Comparison of ENCODE assay signal across 8 mouse cellular contexts in the genomic region with DNA sequence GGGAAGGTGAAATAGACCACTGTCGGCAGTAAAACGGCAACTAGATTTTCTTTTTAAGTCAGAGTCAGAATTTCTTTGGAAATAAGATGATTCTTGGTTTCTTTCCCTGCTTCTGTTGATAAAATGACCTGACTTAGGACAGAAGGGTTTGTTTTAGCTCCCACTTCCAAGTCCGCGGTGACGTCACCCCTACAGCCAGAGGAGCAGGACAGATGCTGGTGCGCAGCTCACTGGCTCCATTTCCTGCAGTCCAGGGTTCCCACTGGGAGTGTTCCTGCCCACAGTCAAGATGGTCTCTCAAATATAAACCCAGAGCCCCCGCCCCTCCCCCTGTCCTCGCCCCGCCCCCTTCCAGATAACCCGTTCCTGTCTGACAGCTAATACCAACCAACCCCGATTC. TPM values are rescaled to one million over a fixed set of nuclear protein-coding genes. Genes with fewer than 3 reads are reported as not detected.
A peak's percentile ranks its signal among the peaks of the same experiment; 100 is the strongest.
DNase-seq lines count a peak whose midpoint lies in the region; ATAC-seq and TF ChIP-seq lines count a peak whose summit lies in the region.

No protein-coding gene starts in this region.

- H3K4me1 ChIP-seq in midbrain, embryonic 10.5 days = no peaks in the 10 kb centered on the region
- no peaks in the 10 kb centered on the region for H3K4me1 ChIP-seq in midbrain, embryonic 13.5 days (replicated peaks)
- H3K4me1 ChIP-seq in embryonic facial prominence, embryonic 10.5 days = peaks cover 4% of the 10 kb centered on the region
- 0 out of 2 replicates have a peak, but pooled peaks cover 2% of the 10 kb centered on the region for H3K4me1 ChIP-seq in heart, embryonic 15.5 days (replicated peaks)

- H3K9ac ChIP-seq in midbrain, embryonic 13.5 days (replicated peaks) = no peak overlapping the region
- no peak overlapping the region for H3K9ac ChIP-seq in heart, embryonic 15.5 days

- H3ac ChIP-seq in myocyte (ENCODE audit: control insufficient read depth, insufficient read length) = no peak overlapping the region

- DNase-seq in midbrain, embryonic 10.5 days (ENCODE audit: low spot score) = peak; percentile 19
- DNase-seq in embryonic facial prominence, embryonic 10.5 days (ENCODE audit: low spot score) = peak; percentile 38
- DNase-seq in kidney, postnatal 4 days = peak; percentile 74 to 79
- no peak for DNase-seq in retina, embryonic 14.5 days (ENCODE audit: low spot score)
- no peak for DNase-seq in c-Kit-positive CD71-positive TER-119-positive erythroid progenitor cells, embryonic 14.5 days (ENCODE audit: low spot score)

- no peaks in the 10 kb centered on the region; the same call in 1 of the 2 replicates for H3K9me3 ChIP-seq in midbrain, embryonic 10.5 days (replicated peaks)
- H3K9me3 ChIP-seq in midbrain, embryonic 13.5 days = no peaks in the 10 kb centered on the region
- no peaks in the 10 kb centered on the region for H3K9me3 ChIP-seq in embryonic facial prominence, embryonic 10.5 days
- no peaks in the 10 kb centered on the region for H3K9me3 ChIP-seq in heart, embryonic 15.5 days (replicated peaks)

- TF ChIP-seq POLR2A in myocyte (IDR thresholded peaks at IDR 0.05; ENCODE audit: insufficient read length, low read depth) = no peak

- no peaks in the 10 kb centered on the region for H3K79me2 ChIP-seq in myocyte (ENCODE audit: control insufficient read depth, insufficient read depth)

- ATAC-seq in midbrain, embryonic 13.5 days = no peak
- peak; percentile 73 for ATAC-seq in heart, embryonic 15.5 days (replicated peaks; ENCODE audit: insufficient number of reproducible peaks, insufficient read depth, low FRiP score, low read depth)

- H3K27me3 ChIP-seq in midbrain, embryonic 10.5 days (ENCODE audit: low read depth, poor library complexity, severe bottlenecking) = no peaks in the 10 kb centered on the region
- no peaks in the 10 kb centered on the region for H3K27me3 ChIP-seq in midbrain, embryonic 13.5 days
- H3K27me3 ChIP-seq in embryonic facial prominence, embryonic 10.5 days (replicated peaks; ENCODE audit: low read depth, poor library complexity, severe bottlenecking) = no peaks in the 10 kb centered on the region
- no peaks in the 10 kb centered on the region for H3K27me3 ChIP-seq in heart, embryonic 15.5 days
- H3K27me3 ChIP-seq in myocyte (ENCODE audit: control insufficient read depth, insufficient read depth, insufficient read length) = no peaks in the 10 kb centered on the region

- H3K4me2 ChIP-seq in midbrain, embryonic 13.5 days (replicated peaks) = no peak overlapping the region
- H3K4me2 ChIP-seq in heart, embryonic 15.5 days = peak overlapping the region; percentile 45; the same call in 1 of the 2 replicates
- peak overlapping the region; percentile 13 for H3K4me2 ChIP-seq in myocyte (ENCODE audit: low read depth)

- no peaks in the 10 kb centered on the region for H3K36me3 ChIP-seq in midbrain, embryonic 10.5 days
- H3K36me3 ChIP-seq in midbrain, embryonic 13.5 days = no peaks in the 10 kb centered on the region
- no peaks in the 10 kb centered on the region for H3K36me3 ChIP-seq in embryonic facial prominence, embryonic 10.5 days (replicated peaks)
- no peaks in the 10 kb centered on the region for H3K36me3 ChIP-seq in heart, embryonic 15.5 days
- peaks cover 2% of the 10 kb centered on the region for H3K36me3 ChIP-seq in myocyte (ENCODE audit: control insufficient read depth, insufficient read depth)

- WGBS in midbrain, embryonic 10.5 days = 67% methylated on average over 11 of the region's 11 CpGs
- 61% methylated on average over 11 of the region's 11 CpGs for WGBS in midbrain, embryonic 13.5 days
- WGBS in embryonic facial prominence, embryonic 10.5 days = 55% methylated on average over 11 of the region's 11 CpGs
- 33% methylated on average over 11 of the region's 11 CpGs for WGBS in heart, embryonic 15.5 days

- H3K4me3 ChIP-seq in midbrain, embryonic 10.5 days = no peak overlapping the region
- H3K4me3 ChIP-seq in midbrain, embryonic 13.5 days (replicated peaks) = no peak overlapping the region
- H3K4me3 ChIP-seq in embryonic facial prominence, embryonic 10.5 days = no peak overlapping the region
- peak overlapping the region; percentile 21 for H3K4me3 ChIP-seq in heart, embryonic 15.5 days
- H3K4me3 ChIP-seq in myocyte = no peak overlapping the region

- no peak overlapping the region for H3K27ac ChIP-seq in midbrain, embryonic 10.5 days (replicated peaks)
- H3K27ac ChIP-seq in midbrain, embryonic 13.5 days = no peak overlapping the region
- H3K27ac ChIP-seq in embryonic facial prominence, embryonic 10.5 days (replicated peaks) = no peak overlapping the region
- peak overlapping the region; percentile 50 for H3K27ac ChIP-seq in heart, embryonic 15.5 days

TF ChIP-seq in myocyte, 11 proteins besides CTCF, POLR2A, EP300 and RAD21:
- TF ChIP-seq MYOD1 (IDR thresholded peaks at IDR 0.05; ENCODE audit: control insufficient read depth in 1 of 3, insufficient read length in 2 of 3, low read depth in 2 of 3) (no peak), CEBPB (IDR thresholded peaks at IDR 0.05; ENCODE audit: insufficient read depth, poor library complexity, severe bottlenecking) (no peak), REST (IDR thresholded peaks at IDR 0.05; ENCODE audit: insufficient read depth, insufficient read length) (no peak), E2F4 (IDR thresholded peaks at IDR 0.05; ENCODE audit: insufficient read depth) (no peak), MYOG (IDR thresholded peaks at IDR 0.05; ENCODE audit: control insufficient read depth in 1 of 3, insufficient read depth in 1 of 3, insufficient read length in 2 of 3, low read depth in 2 of 3) (no peak), SRF (IDR thresholded peaks at IDR 0.05; ENCODE audit: control insufficient read depth, insufficient read length, low read depth) (no peak), TCF12 (IDR thresholded peaks at IDR 0.05; ENCODE audit: insufficient read depth, poor library complexity, severe bottlenecking) (no peak), TCF3 (IDR thresholded peaks at IDR 0.05; ENCODE audit: insufficient read length, low read depth) (no peak), USF1 (IDR thresholded peaks at IDR 0.05; ENCODE audit: low read depth) (no peak), MAX (IDR thresholded peaks at IDR 0.05; ENCODE audit: low read depth) (no peak), POLR2AphosphoS2 (IDR thresholded peaks at IDR 0.05; ENCODE audit: insufficient read length, low read depth) (no peak)
TF ChIP-seq in myocyte: peak in this region for 0.

RNA-seq across cellular contexts. Expression of gene Socs5, which starts 34.8 kb away (rescaled TPM):
- 8.5 and 8.9 TPM in 2 replicates for polyA plus RNA-seq in midbrain, embryonic 10.5 days (2016; fragmentation: Nextera tagmentation; extraction: Ambion mirVana)
- polyA plus RNA-seq in midbrain, embryonic 13.5 days (2015; fragmentation: Nextera tagmentation; extraction: Ambion mirVana) = 10.0 and 10.9 TPM in 2 replicates
- polyA plus RNA-seq in embryonic facial prominence, embryonic 10.5 days (2016; fragmentation: Nextera tagmentation; extraction: Ambion mirVana) = 8.4 and 10.2 TPM in 2 replicates
- polyA plus RNA-seq in heart, embryonic 15.5 days (2015; fragmentation: Nextera tagmentation; extraction: Ambion mirVana) = 10.5 and 12.2 TPM in 2 replicates
- 14.0 TPM for polyA plus RNA-seq in myocyte (2012; fragmentation: generic; extraction: Trizol)

Comparison
In these comparisons a context has a peak if more than half of its experiments do, and no peak if none do; other contexts are left out.
1. DNase-seq: peak in midbrain, embryonic 10.5 days (single experiment), embryonic facial prominence, embryonic 10.5 days (single experiment) and kidney, postnatal 4 days (2 of 2); none in retina, embryonic 14.5 days (single experiment) and c-Kit-positive CD71-positive TER-119-positive erythroid progenitor cells, embryonic 14.5 days (single experiment).